Mouse (Mus musculus) heart, postnatal 0 days (tissue): ENCODE data around the gene Adam33.

Experiments
- CTCF ChIP-seq: IDR thresholded peaks from 2 replicates; pipeline ENCODE4 v1.5.1; 2016; ENCODE audit warnings: antibody characterized with exemption, control low read depth, low read depth
- EP300 ChIP-seq: IDR thresholded peaks from 2 replicates; pipeline ENCODE4 v1.6.1; 2016; ENCODE audit warnings: antibody characterized with exemption, low read depth

GRCm38 (mm10) chr2:131052862-131053418, 10.7 kb downstream of the Adam33 start:
- TF ChIP-seq CTCF: no peak
- TF ChIP-seq EP300: no peak
